Mouse (Mus musculus): ENCODE data around the gene Hmgcr. TPM values are rescaled to one million over a fixed set of nuclear protein-coding genes. Genes with fewer than 3 reads are reported as not detected.

Hmgcr gene
- polyA plus RNA-seq, 1 experiment from 2014 or later, result 187 TPM

Other genes with a start within 250 kb of the Hmgcr start
- 0.10 TPM in 1 of 2 replicates, not detected in the other for gene Ankdd1b, start 199.7 kb downstream of the Hmgcr start, polyA plus RNA-seq (2016; fragmentation: Nextera tagmentation; extraction: Ambion mirVana)
- not detected in 2 replicates for gene Gm17622, start 180.2 kb downstream of the Hmgcr start, polyA plus RNA-seq (2016; fragmentation: Nextera tagmentation; extraction: Ambion mirVana)
- 6.1 and 7.7 TPM in 2 replicates for gene Polk, start 128.4 kb downstream of the Hmgcr start, polyA plus RNA-seq (2016; fragmentation: Nextera tagmentation; extraction: Ambion mirVana)
- gene Col4a3bp, start 128.3 kb downstream of the Hmgcr start, polyA plus RNA-seq (2016; fragmentation: Nextera tagmentation; extraction: Ambion mirVana), result 9.3 and 9.4 TPM in 2 replicates
- not detected in 2 replicates for gene Ankrd31, start 77.3 kb upstream of the Hmgcr start, polyA plus RNA-seq (2016; fragmentation: Nextera tagmentation; extraction: Ambion mirVana)

Data from neural tube, embryonic 12.5 days (tissue).